Mouse (Mus musculus) left cerebral cortex, postnatal 10 days (tissue): Measurements from ENCODE around the gene Hoxc9. TPM values are rescaled to one million over a fixed set of nuclear protein-coding genes. Genes with fewer than 3 reads are reported as not detected.

Source experiments
- DNase-seq, 2 experiments: peaks; one replicate each; pipeline ENCODE4 v3.0.0; 2021 to 2022; ENCODE audit warnings: low spot score in 2 of 2, mixed read lengths in 1 of 2; ENCODE audit errors: extremely low spot score in 1 of 2
- intact Hi-C: fragments of 180-260 bp; cut with DNase I; formaldehyde crosslinking; loops from one replicate; pipeline ENCODE4 v1.15.1; 2025
- total RNA-seq, 2 experiments: library from RNA; stranded (reverse); gene quantifications; 2 replicates each; pipeline ENCODE4 v1.2.3; 2021

The Hoxc9 gene
- total RNA-seq, 2 experiments from 2014 or later = not detected

DNA sequence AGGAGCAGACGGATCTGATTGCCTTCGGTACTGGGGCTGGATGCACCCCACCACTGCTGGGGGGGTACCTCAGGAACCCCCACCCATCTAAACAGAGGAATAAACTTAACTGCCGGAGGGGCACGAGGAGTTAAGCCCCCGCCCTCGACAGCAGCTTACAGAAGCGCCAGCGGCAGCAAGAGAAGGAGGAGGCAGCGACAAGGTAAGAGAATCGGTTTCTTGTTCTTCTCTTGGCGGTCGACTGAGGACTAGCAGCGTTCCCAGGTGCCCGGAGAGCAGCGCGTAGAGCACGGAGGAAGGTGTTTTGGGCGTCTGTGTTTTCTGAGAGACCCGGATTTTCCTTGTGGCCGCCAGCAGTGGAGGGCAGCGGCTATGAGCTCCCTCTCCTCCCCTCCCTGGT is 4.0 kb upstream of the Hoxc9 start:
- intact Hi-C loops = loop anchor here (5.0 kb wide), 1 partner anchor 210 kb away; no protein-coding TSS in a partner anchor
- DNase-seq = no peak

GRCm38 (mm10) chr15:102972753-102973152 is 3.5 kb upstream of the Hoxc9 start:
- no peak for DNase-seq
- intact Hi-C loops = loop anchor here (5.0 kb wide), 1 partner anchor 210 kb away; no protein-coding TSS in a partner anchor

DNA sequence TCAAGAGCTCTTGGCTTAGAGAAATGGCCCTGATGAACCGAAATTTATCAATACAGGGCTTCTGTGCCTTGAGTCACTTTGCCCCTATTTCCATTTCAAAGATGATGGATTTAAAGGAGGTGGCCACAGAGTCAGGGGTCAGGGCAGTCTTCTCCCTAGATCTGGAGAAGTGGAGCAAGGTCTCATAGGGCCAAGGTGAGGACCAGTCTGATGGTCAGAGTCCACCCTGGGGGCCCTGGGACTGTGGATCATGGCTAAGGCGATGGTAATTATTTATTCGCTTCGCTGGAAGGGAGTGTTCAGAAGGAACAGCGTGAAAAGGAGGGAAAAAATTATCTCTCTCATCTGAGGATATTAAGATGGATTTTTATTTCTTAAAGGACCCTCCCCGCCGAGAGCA is 1.2 kb upstream of the Hoxc9 start:
- DNase-seq = no peak
- intact Hi-C loops = no loop called here

- intact Hi-C loops = no loop called here
- no peak for DNase-seq
Measured at GRCm38 (mm10) chr15:102975688-102976111, 539 bp upstream of the Hoxc9 start.

DNA sequence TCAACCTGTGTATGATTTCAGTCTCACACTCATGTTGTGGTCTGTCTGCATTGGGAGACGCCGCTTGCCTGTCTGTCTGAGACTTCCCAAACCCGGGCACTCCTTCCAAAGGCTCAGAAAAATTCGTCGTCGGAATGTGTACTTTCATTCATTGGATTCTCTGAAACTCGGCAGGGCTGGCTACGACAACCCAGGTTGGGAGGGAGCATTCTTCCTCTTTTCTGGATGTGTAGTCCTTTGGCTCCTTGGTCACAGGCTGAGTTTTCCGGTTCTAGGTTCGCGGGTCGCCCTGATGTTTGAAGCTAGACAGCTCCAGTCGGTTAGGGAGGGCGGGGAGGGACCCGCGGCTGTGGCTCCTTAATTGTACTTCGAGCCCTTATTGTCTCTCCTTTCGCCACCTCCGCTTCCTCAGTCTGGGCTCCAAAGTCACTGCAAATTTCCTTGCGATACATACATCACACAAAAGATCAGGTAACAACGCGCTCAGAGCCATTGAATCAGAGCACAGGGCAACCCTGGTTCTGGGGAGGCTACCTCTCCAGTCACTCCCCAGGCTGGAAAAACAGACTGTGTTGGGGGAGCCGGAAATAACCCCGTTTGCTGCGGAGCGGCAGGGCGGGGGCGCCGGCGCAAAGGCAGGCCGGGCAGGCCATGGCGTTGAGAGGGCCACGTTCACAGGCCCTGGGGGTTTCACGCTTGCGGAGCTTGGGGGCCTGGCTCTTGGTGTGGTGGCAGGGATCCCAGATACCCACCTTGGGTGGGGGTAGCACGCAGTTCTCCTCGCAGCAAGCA is 588 bp downstream of the Hoxc9 start:
- DNase-seq = no peak
- intact Hi-C loops = no loop called here

- intact Hi-C loops = no loop called here
- no peak for DNase-seq
Measured at GRCm38 (mm10) chr15:102977423-102977974, 1.3 kb downstream of the Hoxc9 start.

- intact Hi-C loops = no loop called here
- DNase-seq = no peak
Measured at GRCm38 (mm10) chr15:102978615-102979515, 2.6 kb downstream of the Hoxc9 start.

DNA sequence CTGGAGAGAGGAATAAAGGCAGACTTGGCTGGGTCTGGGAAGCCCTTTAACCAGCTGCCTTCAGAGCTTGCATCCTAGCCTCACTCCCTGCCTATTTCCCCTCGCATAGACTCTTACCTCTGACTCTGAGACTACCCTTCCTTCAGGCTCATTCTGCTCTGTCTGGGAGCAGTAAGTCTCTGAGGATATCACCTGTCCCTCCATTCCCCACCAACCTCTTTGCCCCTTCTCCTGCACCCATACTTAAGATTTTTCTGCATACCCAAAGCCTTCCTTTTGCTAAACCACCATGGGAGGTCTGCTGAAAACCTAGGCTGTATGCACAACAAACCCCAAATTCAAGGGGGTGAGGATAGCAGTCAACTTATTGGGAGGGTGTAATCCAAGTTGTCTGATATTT is 3.7 kb downstream of the Hoxc9 start:
- intact Hi-C loops = loop anchor here (10.0 kb wide), 1 partner anchor 335 kb away; the partner anchor contains the start of gene Gpr84

GRCm38 (mm10) chr15:102980352-102980751 is 4.1 kb downstream of the Hoxc9 start:
- intact Hi-C loops = loop anchor here (10.0 kb wide), 1 partner anchor 334 kb away; the partner anchor contains the start of gene Gpr84
- DNase-seq = no peak

More for the DNA sequence above, 3.7 kb downstream of the Hoxc9 start:
- DNase-seq = no peak

DNA sequence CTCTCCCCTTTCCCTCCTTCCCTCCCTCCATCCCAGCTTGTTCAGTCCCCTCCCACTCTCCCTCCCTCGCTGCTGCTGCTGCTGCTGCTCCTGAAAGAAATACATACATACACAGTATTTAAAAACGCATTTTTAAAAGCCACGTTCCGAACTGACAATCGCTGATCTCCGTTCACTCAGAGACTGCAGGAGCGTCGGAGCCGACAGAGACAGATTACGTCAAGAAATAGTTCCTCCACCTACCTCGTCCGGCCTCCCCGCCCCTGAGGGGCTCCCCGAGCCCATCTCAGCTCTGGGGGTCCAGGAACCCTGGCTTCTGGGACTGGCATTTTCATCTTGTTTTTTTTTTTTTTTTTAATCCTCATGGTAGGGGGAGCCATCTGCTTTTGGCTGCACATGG is 4.7 kb downstream of the Hoxc9 start:
- intact Hi-C loops = loop anchor here (10.0 kb wide), 1 partner anchor 334 kb away; the partner anchor contains the start of gene Gpr84
- no peak for DNase-seq

GRCm38 (mm10) chr15:102981379-102982288 is 5.4 kb downstream of the Hoxc9 start:
- no peak for DNase-seq
- intact Hi-C loops = loop anchor here (10.0 kb wide), 1 partner anchor 333 kb away; the partner anchor contains the start of gene Gpr84

DNA sequence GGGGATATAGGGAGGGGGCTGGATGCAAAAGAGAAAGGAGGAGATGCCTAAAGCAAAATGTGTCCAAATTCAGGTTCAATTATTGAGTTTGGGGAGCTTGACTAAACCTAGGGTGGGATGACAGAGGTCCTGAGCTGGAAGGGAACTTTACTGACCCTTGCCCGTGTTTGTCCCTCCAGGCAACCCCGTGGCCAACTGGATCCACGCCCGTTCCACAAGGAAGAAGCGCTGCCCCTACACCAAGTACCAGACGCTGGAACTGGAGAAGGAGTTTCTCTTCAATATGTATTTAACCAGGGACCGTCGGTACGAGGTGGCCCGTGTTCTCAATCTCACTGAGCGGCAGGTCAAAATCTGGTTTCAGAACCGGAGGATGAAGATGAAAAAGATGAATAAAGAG is 7.5 kb downstream of the Hoxc9 start:
- intact Hi-C loops = loop anchor here (10.0 kb wide), 1 partner anchor 331 kb away; the partner anchor contains the start of gene Gpr84
- no peak for DNase-seq

DNA sequence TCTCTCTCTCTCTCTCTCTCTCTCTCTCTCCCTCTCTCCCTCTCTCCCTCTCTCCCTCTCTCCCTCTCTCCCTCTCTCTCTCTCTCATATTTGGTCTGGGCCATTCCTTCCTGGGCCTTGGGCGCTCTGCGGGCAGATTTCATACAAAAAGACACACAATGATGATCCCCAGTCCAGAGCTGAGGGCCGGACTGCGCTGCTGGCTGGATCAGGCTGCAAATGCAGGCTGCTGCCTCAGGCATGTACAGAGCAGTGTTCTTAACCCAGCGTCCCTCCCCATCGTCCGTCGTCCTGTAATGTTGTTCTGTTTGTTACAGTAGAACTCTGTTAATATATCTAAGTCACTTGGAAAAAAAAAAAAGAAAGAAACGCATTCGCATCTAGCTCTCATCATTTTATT is 8.3 kb downstream of the Hoxc9 start:
- intact Hi-C loops = loop anchor here (10.0 kb wide), 1 partner anchor 330 kb away; the partner anchor contains the start of gene Gpr84
- DNase-seq = no peak

GRCm38 (mm10) chr15:102984925-102985324 is 8.7 kb downstream of the Hoxc9 start:
- intact Hi-C loops = loop anchor here (10.0 kb wide), 1 partner anchor 330 kb away; the partner anchor contains the start of gene Gpr84
- no peak for DNase-seq

GRCm38 (mm10) chr15:102987124-102987833 is 11.0 kb downstream of the Hoxc9 start:
- intact Hi-C loops = loop anchor here (2.0 to 10.0 kb wide), 2 partner anchors 190 to 328 kb away; partner anchors contain the start of gene Gpr84
- peak; percentile 79 to 88 for DNase-seq

GRCm38 (mm10) chr15:102988078-102988477 is 11.8 kb downstream of the Hoxc9 start:
- DNase-seq = no peak
- intact Hi-C loops = loop anchor here (10.0 kb wide), 1 partner anchor 327 kb away; the partner anchor contains the start of gene Gpr84
